Mouse (Mus musculus): Measurements from ENCODE around the gene Rac1. TPM values are rescaled to one million over a fixed set of nuclear protein-coding genes. Genes with fewer than 3 reads are reported as not detected.
A peak's percentile ranks its signal among the peaks of the same experiment; 100 is the strongest.
"Not testable (repeated sequence)": the region's sequence is repeated elsewhere in the genome, so short reads cannot be mapped to it uniquely, and the experiment has no call there.

The Rac1 gene
- total RNA-seq (2021), result 100 to 1,000 TPM; 393 to 396 TPM
- long read RNA-seq, experiment 1, full-length matches to known transcripts, result 117 of 150 reads
- long read RNA-seq, experiment 1, partial matches to known transcripts, result 12 of 150 reads
- long read RNA-seq, experiment 1, other reads (novel, unspliced or antisense), result 21 of 150 reads
- long read RNA-seq, experiment 2, full-length matches to known transcripts, result 163 of 218 reads
- long read RNA-seq, experiment 2, partial matches to known transcripts, result 24 of 218 reads
- long read RNA-seq, experiment 2, other reads (novel, unspliced or antisense), result 31 of 218 reads

GRCm38 (mm10) chr5:143527486-143528307 is at the start of gene Rac1:
Gene Rac1 (minus strand): TSS chr5:143528036.
- TF ChIP-seq CTCF (conservative IDR thresholded peaks at IDR 0.05), result no peak
- Histone ChIP-seq H3K4me3 (peak within 1 kb of the TSS; percentile 90), H3K27ac (peak within 1 kb of the TSS; percentile 97)
- peak; percentile 95 to 98 for DNase-seq (ENCODE audit: low spot score in 2 of 2)

GRCm38 (mm10) chr5:143574261-143575178 is 46.7 kb upstream of the Rac1 start:
- Histone ChIP-seq H3K27ac (no peak overlapping the region), H3K4me3 (no peak overlapping the region)
- DNase-seq (ENCODE audit: low spot score in 2 of 2), result no peak
- TF ChIP-seq CTCF (conservative IDR thresholded peaks at IDR 0.05), result no peak

- TF ChIP-seq CTCF (conservative IDR thresholded peaks at IDR 0.05), result no peak
- no peak for DNase-seq (ENCODE audit: low spot score in 2 of 2)
- no peak overlapping the region for H3K4me3 ChIP-seq
- H3K27ac ChIP-seq, result no peak overlapping the region
These were observed 45.2 kb upstream of the Rac1 start for GRCm38 (mm10) chr5:143573067-143573466.

GRCm38 (mm10) chr5:143572195-143572594 is 44.4 kb upstream of the Rac1 start:
- no peak overlapping the region for H3K27ac ChIP-seq
- H3K4me3 ChIP-seq, result no peak overlapping the region
- no peak for TF ChIP-seq CTCF (conservative IDR thresholded peaks at IDR 0.05)
- no peak for DNase-seq (ENCODE audit: low spot score in 2 of 2)

GRCm38 (mm10) chr5:143567860-143568259 is 40.0 kb upstream of the Rac1 start:
- Histone ChIP-seq H3K4me3 (no peak overlapping the region), H3K27ac (no peak overlapping the region)
- DNase-seq (ENCODE audit: low spot score in 2 of 2), result peak; percentile 66 to 91
- TF ChIP-seq CTCF (conservative IDR thresholded peaks at IDR 0.05), result peak; percentile 96

GRCm38 (mm10) chr5:143567258-143567670 is 39.4 kb upstream of the Rac1 start:
- no peak for TF ChIP-seq CTCF (conservative IDR thresholded peaks at IDR 0.05)

GRCm38 (mm10) chr5:143566804-143567203 is 39.0 kb upstream of the Rac1 start:
- not testable (repeated sequence) for DNase-seq (ENCODE audit: low spot score in 2 of 2); H3K4me3 ChIP-seq; H3K27ac ChIP-seq

More at GRCm38 (mm10) chr5:143567258-143567670, 39.4 kb upstream of the Rac1 start:
- DNase-seq (ENCODE audit: low spot score in 2 of 2), result no peak
- no peak overlapping the region for H3K4me3 ChIP-seq
- no peak overlapping the region for H3K27ac ChIP-seq

GRCm38 (mm10) chr5:143561544-143562185 is 33.8 kb upstream of the Rac1 start:
- H3K27ac ChIP-seq, result peak overlapping the region; percentile 59; the same call in 1 of the 2 replicates
- H3K4me3 ChIP-seq, result no peak overlapping the region
- peak in 1 of 2 experiments; percentile 42 for DNase-seq (ENCODE audit: low spot score in 2 of 2)
- TF ChIP-seq CTCF (conservative IDR thresholded peaks at IDR 0.05), result no peak

GRCm38 (mm10) chr5:143561009-143561408 is 33.2 kb upstream of the Rac1 start:
- Histone ChIP-seq H3K4me3 (no peak overlapping the region), H3K27ac (peak overlapping the region; percentile 59; the same call in 1 of the 2 replicates)
- TF ChIP-seq CTCF (conservative IDR thresholded peaks at IDR 0.05), result no peak
- no peak for DNase-seq (ENCODE audit: low spot score in 2 of 2)

GRCm38 (mm10) chr5:143558731-143559130 is 30.9 kb upstream of the Rac1 start:
- no peak for TF ChIP-seq CTCF (conservative IDR thresholded peaks at IDR 0.05)
- Histone ChIP-seq H3K27ac (no peak overlapping the region; the same call in 1 of the 2 replicates), H3K4me3 (no peak overlapping the region)
- no peak for DNase-seq (ENCODE audit: low spot score in 2 of 2)

- DNase-seq (ENCODE audit: low spot score in 2 of 2), result no peak
- no peak overlapping the region for H3K4me3 ChIP-seq
- TF ChIP-seq CTCF (conservative IDR thresholded peaks at IDR 0.05), result no peak
- H3K27ac ChIP-seq, result no peak overlapping the region
These were observed 27.4 kb upstream of the Rac1 start for GRCm38 (mm10) chr5:143555233-143555632.

- DNase-seq (ENCODE audit: low spot score in 2 of 2), result peak; percentile 69 to 86
- Histone ChIP-seq H3K4me3 (peak overlapping the region; percentile 22; the same call in 1 of the 2 replicates), H3K27ac (peak overlapping the region; percentile 95)
- no peak for TF ChIP-seq CTCF (conservative IDR thresholded peaks at IDR 0.05)
These were observed 25.1 kb upstream of the Rac1 start for GRCm38 (mm10) chr5:143552911-143553310.

- not testable (repeated sequence) for DNase-seq (ENCODE audit: low spot score in 2 of 2)
- peak overlapping the region; percentile 95 for H3K27ac ChIP-seq
- peak overlapping the region; percentile 91 for H3K4me3 ChIP-seq
These were observed 21.1 kb upstream of the Rac1 start for GRCm38 (mm10) chr5:143548922-143549321.
